Mouse (Mus musculus) spleen, adult 2 months (tissue): ENCODE data around the gene Fem1a. TPM values are rescaled to one million over a fixed set of nuclear protein-coding genes. Genes with fewer than 3 reads are reported as not detected.

Experiments used
- DNase-seq, 2 experiments: peaks; one replicate each; pipeline versions ENCODE4 v3.0.0 to v3.0.0-alpha.2; 2012 to 2021; ENCODE audit warnings: low spot score in 2 of 2, low read depth in 1 of 2
- H3K27ac ChIP-seq: fragments of 200-500 bp; 2 replicates; pipeline ENCODE4 v1.5.1; 2012; ENCODE audit warnings: low read length, inconsistent platforms; ENCODE audit not compliant: insufficient read depth
- H3K27me3 ChIP-seq: fragments of 200-500 bp; 2 replicates; pipeline ENCODE4 v1.6.1; 2012; ENCODE audit warnings: mild to moderate bottlenecking, moderate library complexity, low read length, inconsistent platforms; ENCODE audit not compliant: control insufficient read depth, insufficient read depth
- H3K36me3 ChIP-seq: fragments of 200-500 bp; 2 replicates; pipeline ENCODE4 v1.6.1; 2012; ENCODE audit warnings: mild to moderate bottlenecking, low read length, inconsistent platforms; ENCODE audit not compliant: control insufficient read depth, insufficient read depth
- H3K4me1 ChIP-seq: fragments of 200-500 bp; 2 replicates; pipeline ENCODE4 v1.6.1; 2011; ENCODE audit warnings: inconsistent platforms; ENCODE audit not compliant: control insufficient read depth, insufficient read depth, insufficient read length
- H3K4me3 ChIP-seq: fragments of 200-500 bp; 2 replicates; pipeline ENCODE4 v1.5.1; 2011; ENCODE audit warnings: mild to moderate bottlenecking, inconsistent platforms; ENCODE audit not compliant: insufficient read depth, insufficient read length; ENCODE audit errors: extremely low read depth
- CTCF ChIP-seq: fragments of 200-500 bp; IDR thresholded peaks from 2 replicates; pipeline ENCODE4 v1.5.1; 2011; ENCODE audit warnings: mild to moderate bottlenecking, inconsistent platforms; ENCODE audit not compliant: insufficient read depth, insufficient read length, insufficient replicate concordance; ENCODE audit errors: extremely low read depth
- POLR2A ChIP-seq: fragments of 200-500 bp; IDR thresholded peaks from 2 replicates; pipeline ENCODE4 v1.6.1; 2011; ENCODE audit warnings: low read depth, low read length, inconsistent platforms
- WGBS: fragments of 180-500 bp; shearing (Covaris S2); methylation state at CpG from one replicate; pipeline ENCODE4 v1.1.7; 2018; 5-methylcytosine and 5-hydroxymethylcytosine counted together
- polyA plus RNA-seq: library from polyadenylated mRNA; depleted of rRNA; stranded (reverse); fragments of >200 nt; gene quantifications from 2 replicates; pipeline ENCODE4 v1.2.3, GENCODE M21; 2012

Gene Fem1a
- polyA plus RNA-seq, 1 experiment: 21.1 TPM

GRCm38 (mm10) chr17:56229943-56230342 is 26.7 kb upstream of the Fem1a start:
- no peak for TF ChIP-seq CTCF
- no peak for TF ChIP-seq POLR2A
- no peaks in the 10 kb centered on the region for H3K27me3 ChIP-seq
- H3K27ac ChIP-seq: no peak overlapping the region
- WGBS: 73% methylated on average over 10 of the region's 10 CpGs
- no peak overlapping the region for H3K4me3 ChIP-seq
- no peaks in the 10 kb centered on the region for H3K4me1 ChIP-seq
- H3K36me3 ChIP-seq: no peaks in the 10 kb centered on the region
- DNase-seq: no peak

DNA sequence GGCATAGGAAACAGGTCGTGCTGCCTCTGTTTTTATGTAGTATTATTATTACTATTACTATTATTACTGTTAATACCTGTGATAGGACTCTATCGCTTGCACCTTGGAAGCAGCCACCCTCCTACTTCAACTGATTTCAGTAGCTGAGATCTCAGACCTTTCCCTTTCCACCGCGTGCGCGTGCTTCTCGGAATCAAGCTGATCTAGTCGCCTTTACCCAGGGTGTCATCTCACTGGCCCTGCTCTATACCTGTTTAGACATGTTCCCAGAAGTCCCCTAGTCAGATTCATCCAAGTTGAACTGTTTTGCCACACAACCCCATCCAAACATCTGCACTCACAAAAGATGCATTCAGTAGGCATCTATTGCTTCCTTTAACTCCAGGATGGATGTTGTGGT is 23.2 kb upstream of the Fem1a start:
- DNase-seq: no peak
- H3K36me3 ChIP-seq: no peaks in the 10 kb centered on the region
- H3K4me1 ChIP-seq: no peaks in the 10 kb centered on the region
- no peak overlapping the region for H3K27ac ChIP-seq
- no peak overlapping the region for H3K4me3 ChIP-seq
- WGBS: 67% methylated on average over 8 of the region's 8 CpGs
- TF ChIP-seq POLR2A (no peak), CTCF (no peak)
- no peaks in the 10 kb centered on the region for H3K27me3 ChIP-seq

GRCm38 (mm10) chr17:56233818-56234469 is 22.7 kb upstream of the Fem1a start:
- WGBS: 7% methylated on average over 14 of the region's 14 CpGs
- TF ChIP-seq POLR2A (no peak), CTCF (no peak)

GRCm38 (mm10) chr17:56241541-56242401 is 14.8 kb upstream of the Fem1a start:
- WGBS: 6% methylated on average over 33 of the region's 33 CpGs
- Histone ChIP-seq H3K27me3 (no peaks in the 10 kb centered on the region; the same call in 1 of the 2 replicates), H3K27ac (no peak overlapping the region), H3K4me1 (no peaks in the 10 kb centered on the region), H3K36me3 (no peaks in the 10 kb centered on the region), H3K4me3 (no peak overlapping the region)
- peak; percentile 43 to 76 for DNase-seq
- TF ChIP-seq CTCF: no peak
- TF ChIP-seq POLR2A: no peak

More at GRCm38 (mm10) chr17:56233818-56234469, 22.7 kb upstream of the Fem1a start:
- Histone ChIP-seq H3K36me3 (no peaks in the 10 kb centered on the region), H3K27ac (no peak overlapping the region), H3K4me1 (no peaks in the 10 kb centered on the region), H3K27me3 (no peaks in the 10 kb centered on the region), H3K4me3 (no peak overlapping the region)
- DNase-seq: no peak

DNA sequence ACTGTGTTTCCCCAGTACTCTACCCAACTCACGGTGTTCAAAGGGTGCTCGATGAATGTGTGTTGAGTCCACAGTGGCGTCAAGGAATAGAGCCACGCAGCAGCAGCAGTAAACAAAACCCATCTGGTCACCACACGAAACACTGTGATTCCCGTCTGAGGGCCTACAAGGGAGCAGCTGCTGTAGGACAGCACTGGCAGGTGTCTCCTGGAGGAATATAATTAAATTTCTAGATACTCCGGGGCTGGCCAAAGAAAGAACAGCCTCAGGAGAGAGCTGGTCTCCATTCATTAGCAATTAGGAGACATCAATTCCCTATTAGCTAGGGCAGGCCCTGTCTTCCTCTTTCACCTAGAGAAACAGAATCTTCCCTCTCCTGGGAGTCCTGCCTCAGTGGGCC is 11.0 kb upstream of the Fem1a start:
- no peak for DNase-seq
- no peak overlapping the region for H3K4me3 ChIP-seq
- WGBS: 80% methylated on average over 7 of the region's 7 CpGs
- H3K4me1 ChIP-seq: no peaks in the 10 kb centered on the region
- TF ChIP-seq POLR2A: no peak
- no peak for TF ChIP-seq CTCF
- no peak overlapping the region for H3K27ac ChIP-seq
- no peaks in the 10 kb centered on the region; the same call in 1 of the 2 replicates for H3K27me3 ChIP-seq
- no peaks in the 10 kb centered on the region for H3K36me3 ChIP-seq

- WGBS: 2% methylated on average over 6 of the region's 6 CpGs
- Histone ChIP-seq H3K4me1 (peaks cover 3% of the 10 kb centered on the region; the same call in 1 of the 2 replicates), H3K27me3 (no peaks in the 10 kb centered on the region), H3K36me3 (no peaks in the 10 kb centered on the region), H3K4me3 (no peak overlapping the region), H3K27ac (no peak overlapping the region)
- TF ChIP-seq CTCF (peak; percentile 59; the same call in 1 of the 2 replicates), POLR2A (no peak)
- peak; percentile 58 to 71 for DNase-seq
These were observed 5.3 kb upstream of the Fem1a start for GRCm38 (mm10) chr17:56251136-56251829.
